Mouse (Mus musculus) lung, embryonic 15.5 days (tissue): Measurements from ENCODE around the gene Mpnd. TPM values are rescaled to one million over a fixed set of nuclear protein-coding genes. Genes with fewer than 3 reads are reported as not detected.

Experiments
- ATAC-seq: fragments of 200-750 bp; cut with Nextera tagmentation; 2 replicates; pipeline ENCODE4 v1.8.0; 2017; ENCODE audit warnings: moderate number of reproducible peaks, borderline replicate concordance; ENCODE audit not compliant: low FRiP score, low TSS enrichment; ENCODE audit errors: extremely low read depth
- H3K27ac ChIP-seq: fragments of 300-500 bp; sonication (generic); 2 replicates; pipeline ENCODE4 v1.5.1; 2015; ENCODE audit warnings: moderate library complexity, mild to moderate bottlenecking, inconsistent platforms
- H3K27me3 ChIP-seq: fragments of 300-500 bp; sonication (generic); 2 replicates; pipeline ENCODE4 v1.6.1; 2015; ENCODE audit warnings: inconsistent platforms
- H3K36me3 ChIP-seq: fragments of 300-500 bp; sonication (generic); 2 replicates; pipeline ENCODE4 v1.6.1; 2015; ENCODE audit warnings: inconsistent platforms
- H3K4me1 ChIP-seq: fragments of 300-500 bp; sonication (generic); 2 replicates; pipeline ENCODE4 v1.6.1; 2015; ENCODE audit warnings: inconsistent platforms
- H3K4me2 ChIP-seq: fragments of 300-500 bp; sonication (generic); 2 replicates; pipeline ENCODE4 v1.6.1; 2015; ENCODE audit warnings: inconsistent platforms, mild to moderate bottlenecking, moderate library complexity
- H3K4me3 ChIP-seq: fragments of 300-500 bp; sonication (generic); 2 replicates; pipeline ENCODE4 v1.5.1; 2015; ENCODE audit warnings: mild to moderate bottlenecking, inconsistent platforms
- H3K9ac ChIP-seq: fragments of 300-500 bp; sonication (generic); 2 replicates; pipeline ENCODE4 v1.6.1; 2015; ENCODE audit warnings: inconsistent platforms
- H3K9me3 ChIP-seq: fragments of 300-500 bp; sonication (generic); 2 replicates; pipeline ENCODE4 v1.6.1; 2016; ENCODE audit warnings: inconsistent platforms
- WGBS: fragments of 180-500 bp; shearing (Covaris S2); methylation state at CpG from one replicate; pipeline ENCODE4 v1.1.7; 2015; 5-methylcytosine and 5-hydroxymethylcytosine counted together
- polyA plus RNA-seq: library from polyadenylated mRNA; unstranded; fragments of >200 nt; fragmentation: Nextera tagmentation; extraction: Ambion mirVana; gene quantifications from 2 replicates; pipeline ENCODE4 v1.2.1, GENCODE M21; 2015

The Mpnd gene
- polyA plus RNA-seq, 1 experiment from 2014 or later: 103 TPM

- Histone ChIP-seq H3K4me1 (peaks cover 5% of the 10 kb centered on the region; the same call in 1 of the 2 replicates), H3K9ac (no peak overlapping the region), H3K4me3 (no peak overlapping the region), H3K9me3 (no peaks in the 10 kb centered on the region), H3K36me3 (no peaks in the 10 kb centered on the region), H3K27me3 (peaks cover 10% of the 10 kb centered on the region), H3K4me2 (no peak overlapping the region), H3K27ac (no peak overlapping the region)
- WGBS: 80% methylated on average over 8 of the region's 8 CpGs
- no peak for ATAC-seq
These were observed 15.1 kb upstream of the Mpnd start for GRCm38 (mm10) chr17:55990278-55990898.

GRCm38 (mm10) chr17:55996007-55996406 lies 9.5 kb upstream of the Mpnd start:
- peaks cover 11% of the 10 kb centered on the region; the same call in 1 of the 2 replicates for H3K27me3 ChIP-seq
- H3K9me3 ChIP-seq: no peaks in the 10 kb centered on the region
- no peak overlapping the region for H3K27ac ChIP-seq
- no peaks in the 10 kb centered on the region for H3K4me1 ChIP-seq
- H3K4me2 ChIP-seq: no peak overlapping the region
- H3K36me3 ChIP-seq: no peaks in the 10 kb centered on the region
- H3K4me3 ChIP-seq: no peak overlapping the region
- ATAC-seq: no peak
- WGBS: 76% methylated on average over 15 of the region's 15 CpGs
- H3K9ac ChIP-seq: no peak overlapping the region

GRCm38 (mm10) chr17:55999794-56000499 lies 5.6 kb upstream of the Mpnd start:
- H3K4me3 ChIP-seq: no peak overlapping the region
- no peaks in the 10 kb centered on the region for H3K36me3 ChIP-seq
- no peak overlapping the region for H3K9ac ChIP-seq
- no peak overlapping the region for H3K27ac ChIP-seq
- WGBS: 13% methylated on average over 30 of the region's 30 CpGs
- H3K27me3 ChIP-seq: peaks cover 11% of the 10 kb centered on the region; the same call in 1 of the 2 replicates
- no peaks in the 10 kb centered on the region for H3K4me1 ChIP-seq
- H3K4me2 ChIP-seq: peak overlapping the region; percentile 30; the same call in 1 of the 2 replicates
- no peaks in the 10 kb centered on the region for H3K9me3 ChIP-seq
- ATAC-seq: peak; percentile 33; the same call in 1 of the 2 replicates

GRCm38 (mm10) chr17:56003000-56003399 lies 2.5 kb upstream of the Mpnd start:
- ATAC-seq: no peak
- Histone ChIP-seq H3K9ac (no peak overlapping the region), H3K36me3 (no peaks in the 10 kb centered on the region), H3K9me3 (no peaks in the 10 kb centered on the region), H3K4me2 (no peak overlapping the region), H3K4me3 (no peak overlapping the region), H3K4me1 (peaks cover 9% of the 10 kb centered on the region; the same call in 1 of the 2 replicates), H3K27me3 (peaks cover 11% of the 10 kb centered on the region; the same call in 1 of the 2 replicates), H3K27ac (no peak overlapping the region)
- WGBS: 79% methylated on average over 3 of the region's 3 CpGs

- Histone ChIP-seq H3K27ac (no peak overlapping the region; the same call in 1 of the 2 replicates), H3K9ac (no peak overlapping the region), H3K36me3 (peaks cover 7% of the 10 kb centered on the region; the same call in 1 of the 2 replicates), H3K9me3 (no peaks in the 10 kb centered on the region), H3K27me3 (no peaks in the 10 kb centered on the region), H3K4me2 (no peak overlapping the region), H3K4me3 (no peak overlapping the region), H3K4me1 (peaks cover 23% of the 10 kb centered on the region)
- ATAC-seq: no peak
- 49% methylated on average over 10 of the region's 10 CpGs for WGBS
These were observed 1.4 kb downstream of the Mpnd start for GRCm38 (mm10) chr17:56006956-56007355.

GRCm38 (mm10) chr17:56007444-56008355 lies 2.2 kb downstream of the Mpnd start:
- 20% methylated on average over 14 of the region's 14 CpGs for WGBS
- Histone ChIP-seq H3K4me1 (peaks cover 23% of the 10 kb centered on the region), H3K4me2 (peak overlapping the region; percentile 98), H3K36me3 (peaks cover 13% of the 10 kb centered on the region; the same call in 1 of the 2 replicates), H3K4me3 (peak overlapping the region; percentile 96), H3K9ac (peak overlapping the region; percentile 30), H3K9me3 (no peaks in the 10 kb centered on the region), H3K27ac (peak overlapping the region; percentile 91), H3K27me3 (no peaks in the 10 kb centered on the region)
- ATAC-seq: peak; percentile 9

GRCm38 (mm10) chr17:56008356-56009087 lies 3.0 kb downstream of the Mpnd start:
- H3K4me1 ChIP-seq: peaks cover 23% of the 10 kb centered on the region
- no peaks in the 10 kb centered on the region for H3K9me3 ChIP-seq
- peaks cover 19% of the 10 kb centered on the region; the same call in 1 of the 2 replicates for H3K36me3 ChIP-seq
- under 1% methylated on average over 21 of the region's 21 CpGs for WGBS
- peak overlapping the region; percentile 91 for H3K27ac ChIP-seq
- peak overlapping the region; percentile 83 for H3K9ac ChIP-seq
- H3K27me3 ChIP-seq: no peaks in the 10 kb centered on the region
- peak overlapping the region; percentile 98 for H3K4me2 ChIP-seq
- ATAC-seq: peak; percentile 92
- H3K4me3 ChIP-seq: peak overlapping the region; percentile 96

GRCm38 (mm10) chr17:56009088-56009961 lies 3.8 kb downstream of the Mpnd start:
- WGBS: under 1% methylated on average over 62 of the region's 62 CpGs
- peak; percentile 90 for ATAC-seq
- peaks cover 23% of the 10 kb centered on the region for H3K4me1 ChIP-seq
- peak overlapping the region; percentile 83 for H3K9ac ChIP-seq
- H3K36me3 ChIP-seq: peaks cover 23% of the 10 kb centered on the region; the same call in 1 of the 2 replicates
- H3K27me3 ChIP-seq: no peaks in the 10 kb centered on the region
- H3K4me3 ChIP-seq: peak overlapping the region; percentile 96
- H3K27ac ChIP-seq: peak overlapping the region; percentile 91
- H3K9me3 ChIP-seq: no peaks in the 10 kb centered on the region
- peak overlapping the region; percentile 98 for H3K4me2 ChIP-seq

- Histone ChIP-seq H3K27me3 (no peaks in the 10 kb centered on the region), H3K4me2 (peak overlapping the region; percentile 98), H3K4me1 (peaks cover 23% of the 10 kb centered on the region), H3K4me3 (peak overlapping the region; percentile 96), H3K9ac (peak overlapping the region; percentile 83), H3K9me3 (no peaks in the 10 kb centered on the region), H3K27ac (peak overlapping the region; percentile 91; the same call in 1 of the 2 replicates), H3K36me3 (peaks cover 26% of the 10 kb centered on the region)
- no peak for ATAC-seq
- 25% methylated on average over 2 of the region's 2 CpGs for WGBS
These were observed 4.4 kb downstream of the Mpnd start for GRCm38 (mm10) chr17:56009962-56010240.

GRCm38 (mm10) chr17:56010255-56010654 lies 4.7 kb downstream of the Mpnd start:
- Histone ChIP-seq H3K27me3 (no peaks in the 10 kb centered on the region), H3K27ac (0 out of 2 replicates have a peak overlapping the region, but pooled peaks have one; percentile 91), H3K9ac (peak overlapping the region; percentile 83), H3K4me2 (peak overlapping the region; percentile 98), H3K36me3 (peaks cover 30% of the 10 kb centered on the region), H3K4me3 (peak overlapping the region; percentile 96), H3K4me1 (peaks cover 23% of the 10 kb centered on the region), H3K9me3 (no peaks in the 10 kb centered on the region)
- no peak for ATAC-seq
- WGBS: 51% methylated on average over 14 of the region's 14 CpGs
